Mouse (Mus musculus) retina, postnatal 7 days (tissue): ENCODE results near the gene Tmppe.
"Not testable (repeated sequence)": the region's sequence is repeated elsewhere in the genome, so short reads cannot be mapped to it uniquely, and the experiment has no call there.

Source experiments
- DNase-seq: peaks from one replicate; pipeline ENCODE4 v3.0.0-alpha.2; 2012; ENCODE audit warnings: low read depth, low spot score

Tmppe gene

GRCm38 (mm10) chr9:114400949-114401684, at the start of gene Tmppe, which contains the start of gene Glb1:
Gene Tmppe (plus strand): TSS chr9:114401105.
Gene Glb1 (plus strand): TSS chr9:114401076.
- DNase-seq, result peak; percentile 53

- DNase-seq, result peak; percentile 46
Measured at GRCm38 (mm10) chr9:114367783-114368470, 33.0 kb upstream of the Tmppe start.

DNA sequence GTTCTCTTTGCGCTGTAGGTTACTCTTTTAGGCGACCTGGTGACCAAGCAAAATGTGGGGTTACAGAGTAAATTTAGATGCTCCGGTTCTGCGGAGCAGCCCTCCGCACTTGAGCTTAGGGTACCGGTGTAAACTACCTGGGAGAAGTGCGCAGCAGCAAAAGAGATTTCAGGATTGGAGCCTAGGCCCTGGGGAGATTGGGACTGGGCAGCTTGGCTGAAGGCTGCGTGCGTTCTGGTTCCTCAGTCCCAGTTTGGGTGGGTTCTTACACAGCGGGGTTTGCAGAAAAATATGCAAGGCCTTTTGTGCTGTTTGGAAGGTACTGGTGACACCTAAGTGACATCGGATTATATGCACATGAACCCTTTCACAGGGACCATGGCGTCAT, 32.4 kb upstream of the Tmppe start:
- no peak for DNase-seq

- DNase-seq, result not testable (repeated sequence)
Measured at GRCm38 (mm10) chr9:114369389-114369788, 31.5 kb upstream of the Tmppe start.

- not testable (repeated sequence) for DNase-seq
Measured at GRCm38 (mm10) chr9:114371717-114372116, 29.2 kb upstream of the Tmppe start.

- no peak for DNase-seq
Measured at GRCm38 (mm10) chr9:114375276-114375962, 25.5 kb upstream of the Tmppe start.

GRCm38 (mm10) chr9:114377168-114377567, 23.7 kb upstream of the Tmppe start:
- no peak for DNase-seq

- no peak for DNase-seq
Measured at GRCm38 (mm10) chr9:114379871-114380270, 21.0 kb upstream of the Tmppe start.

GRCm38 (mm10) chr9:114380881-114381733, 19.8 kb upstream of the Tmppe start:
- no peak for DNase-seq

DNA sequence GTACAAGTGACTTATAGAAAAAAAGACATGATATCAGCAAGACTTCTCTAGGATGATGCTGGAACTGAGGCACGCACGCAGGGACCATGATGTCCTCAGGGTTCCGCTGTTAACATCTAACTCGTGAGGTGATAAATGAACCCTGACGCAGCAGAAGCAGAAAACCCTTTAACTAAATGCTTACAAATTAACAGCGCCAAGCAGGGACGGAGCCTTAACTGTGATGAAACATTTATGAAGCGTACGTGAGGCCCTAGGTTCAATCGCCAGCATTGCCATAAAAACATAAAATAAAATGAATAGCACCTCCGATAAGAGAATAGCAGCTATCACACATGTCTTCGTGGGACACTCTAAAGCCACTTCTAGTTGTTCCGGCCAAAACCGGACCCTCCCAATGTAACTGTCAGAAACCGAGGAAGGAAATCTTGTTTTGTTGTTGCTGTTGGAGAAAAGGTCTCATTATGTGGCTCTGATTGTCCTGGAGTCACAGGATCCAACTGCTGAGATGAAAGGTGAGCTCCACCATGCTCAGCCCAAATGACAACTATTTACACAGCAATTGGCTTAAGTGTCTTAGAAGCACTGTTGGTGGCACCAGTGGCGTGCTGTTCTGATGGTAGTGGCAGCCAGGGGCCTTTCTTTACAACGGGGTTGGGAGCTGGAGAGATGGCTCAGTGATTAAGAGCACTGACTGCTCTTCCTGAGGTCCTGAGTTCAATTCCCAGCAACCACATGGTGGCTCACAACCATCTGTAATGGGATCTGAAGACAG, 17.8 kb upstream of the Tmppe start:
- no peak for DNase-seq

GRCm38 (mm10) chr9:114384691-114385090, 16.2 kb upstream of the Tmppe start:
- DNase-seq, result no peak

DNA sequence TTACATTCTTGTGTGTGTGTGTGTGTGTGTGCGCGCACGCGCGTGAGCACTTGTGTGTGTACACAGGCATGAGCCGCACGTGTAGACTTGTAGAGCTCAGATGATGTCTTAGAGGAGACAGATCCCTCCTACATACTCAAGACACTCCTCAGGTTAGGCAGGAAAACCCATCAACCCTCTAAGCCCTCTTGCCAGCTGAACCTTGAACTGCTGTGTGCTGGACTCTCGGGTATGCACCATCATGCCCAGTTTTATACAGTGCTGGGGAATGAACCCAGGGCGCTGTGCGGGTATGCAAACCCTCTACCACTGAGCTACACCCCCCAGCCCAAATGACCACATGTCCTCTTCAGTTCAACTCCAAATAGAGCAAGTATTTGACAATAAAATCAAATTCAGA, 15.7 kb upstream of the Tmppe start:
- DNase-seq, result no peak

DNA sequence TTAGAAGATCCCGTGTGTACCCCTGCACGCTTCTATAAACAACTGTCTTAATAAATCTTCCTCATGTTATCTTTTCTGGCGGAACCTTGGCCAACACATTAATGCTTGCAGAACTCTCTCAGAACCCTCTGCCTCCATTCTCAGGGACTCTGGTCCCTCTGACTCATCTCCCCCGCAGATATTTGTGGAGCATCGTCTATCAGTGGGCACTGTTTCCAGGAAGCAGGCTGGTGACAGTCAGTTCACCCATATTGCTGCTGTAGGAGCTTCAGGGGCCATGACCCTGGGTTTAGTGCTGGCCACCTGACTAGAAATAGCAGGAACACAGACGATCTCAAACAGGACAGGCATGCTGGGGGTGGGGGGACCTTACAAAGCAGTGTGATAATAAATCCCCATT, 13.8 kb upstream of the Tmppe start:
- DNase-seq, result no peak

GRCm38 (mm10) chr9:114388288-114388687, 12.6 kb upstream of the Tmppe start:
- no peak for DNase-seq

- no peak for DNase-seq
Measured at GRCm38 (mm10) chr9:114388701-114389370, 12.1 kb upstream of the Tmppe start.

- no peak for DNase-seq
Measured at GRCm38 (mm10) chr9:114389371-114389904, 11.5 kb upstream of the Tmppe start.

GRCm38 (mm10) chr9:114389905-114390748, 10.8 kb upstream of the Tmppe start, which contains the start of gene Crtap:
Gene Crtap (minus strand): TSS chr9:114390675.
- no peak for DNase-seq

GRCm38 (mm10) chr9:114390749-114391075, 10.2 kb upstream of the Tmppe start:
- DNase-seq, result no peak

DNA sequence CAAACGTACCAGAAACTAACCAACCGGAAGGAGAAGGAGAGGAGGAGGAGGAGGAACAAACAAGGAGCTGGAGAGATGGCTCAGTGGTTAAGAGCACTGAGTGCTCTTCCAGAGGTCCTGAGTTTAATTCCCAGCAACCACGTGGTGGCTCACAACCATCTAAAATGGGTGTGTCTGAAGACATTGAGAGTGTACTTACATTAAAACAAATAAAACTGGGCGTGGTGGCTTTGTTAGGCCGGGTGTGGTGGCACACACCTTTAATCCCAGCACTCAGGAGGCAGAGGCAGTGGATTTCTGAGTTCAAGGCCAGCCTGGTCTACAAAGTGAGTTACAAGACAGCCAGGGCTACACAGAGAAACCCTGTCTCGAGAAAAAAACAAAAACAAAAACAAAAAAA, 6.8 kb upstream of the Tmppe start:
- not testable (repeated sequence) for DNase-seq
